8 mouse cellular contexts compared by ENCODE assay signal in the genomic region with DNA sequence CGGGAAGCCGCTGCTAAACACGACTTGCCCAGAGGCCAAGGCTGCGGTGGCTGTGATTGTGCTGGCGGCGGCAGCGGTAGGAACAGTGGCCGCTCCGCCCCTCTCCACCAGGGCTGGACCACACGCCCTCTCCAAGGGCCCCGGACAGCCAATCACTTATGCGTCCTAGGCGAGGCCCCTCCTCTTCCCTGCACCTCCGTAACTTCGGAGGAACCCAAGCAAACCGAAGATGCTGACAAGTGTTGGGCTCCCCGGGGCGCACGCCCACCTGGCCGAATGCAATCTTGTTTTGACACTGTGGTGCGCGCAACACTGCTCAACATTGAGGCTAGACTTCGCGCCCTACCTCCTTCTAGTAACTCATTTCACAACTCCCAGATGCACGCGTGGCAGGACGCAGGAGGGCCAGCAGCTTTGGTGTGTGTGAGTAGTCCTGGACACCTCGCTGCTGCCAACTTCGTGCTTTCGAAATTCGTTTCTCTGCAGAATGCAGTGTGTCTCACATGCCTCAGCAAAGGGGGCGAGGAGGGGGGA. TPM values are rescaled to one million over a fixed set of nuclear protein-coding genes. Genes with fewer than 3 reads are reported as not detected.
DNase-seq lines count a peak whose midpoint lies in the region; ATAC-seq and TF ChIP-seq lines count a peak whose summit lies in the region.

Gene Tll2 (minus strand): TSS at position 25 of the 534 bp plus-strand sequence.

- peaks cover 11% of the 10 kb centered on the region for H3K36me3 ChIP-seq in embryonic facial prominence, embryonic 10.5 days (replicated peaks)
- peaks cover 4% of the 10 kb centered on the region; the same call in 1 of the 2 replicates for H3K36me3 ChIP-seq in intestine, postnatal 0 days (ENCODE audit: control insufficient read depth, insufficient read depth)
- no peaks in the 10 kb centered on the region for H3K36me3 ChIP-seq in liver, embryonic 13.5 days
- peaks cover 6% of the 10 kb centered on the region for H3K36me3 ChIP-seq in myocyte (ENCODE audit: control insufficient read depth, insufficient read depth)

- TF ChIP-seq POLR2A in myocyte (IDR thresholded peaks at IDR 0.05; ENCODE audit: insufficient read length, low read depth), result no peak

- H3K4me3 ChIP-seq in embryonic facial prominence, embryonic 10.5 days, result peak within 1 kb of the TSS; percentile 62
- H3K4me3 ChIP-seq in intestine, postnatal 0 days (ENCODE audit: low read depth, low read length), result peak within 1 kb of the TSS; percentile 36
- H3K4me3 ChIP-seq in liver, embryonic 13.5 days (replicated peaks), result peak within 1 kb of the TSS; percentile 38
- H3K4me3 ChIP-seq in myocyte, result no peak within 1 kb of the TSS

- WGBS in embryonic facial prominence, embryonic 10.5 days, result 2% methylated on average over 32 of the region's 32 CpGs
- WGBS in intestine, postnatal 0 days, result 2% methylated on average over 32 of the region's 32 CpGs
- WGBS in liver, embryonic 13.5 days (ENCODE audit: insufficient replicate concordance), result 2% methylated on average over 32 of the region's 32 CpGs

- peak within 1 kb of the TSS; percentile 74 for H3K4me2 ChIP-seq in intestine, postnatal 0 days (replicated peaks; ENCODE audit: low read depth)
- H3K4me2 ChIP-seq in liver, embryonic 13.5 days, result peak within 1 kb of the TSS; percentile 54
- H3K4me2 ChIP-seq in myocyte (ENCODE audit: low read depth), result no peak within 1 kb of the TSS

- peak; percentile 9; the same call in 1 of the 2 replicates for TF ChIP-seq CTCF in intestine, postnatal 0 days (IDR thresholded peaks at IDR 0.05; ENCODE audit: low read depth)

- H3K9me3 ChIP-seq in embryonic facial prominence, embryonic 10.5 days, result no peaks in the 10 kb centered on the region
- no peaks in the 10 kb centered on the region for H3K9me3 ChIP-seq in intestine, postnatal 0 days (ENCODE audit: control insufficient read depth)
- no peaks in the 10 kb centered on the region for H3K9me3 ChIP-seq in liver, embryonic 13.5 days (replicated peaks)

- peak; percentile 17 to 21 for DNase-seq in cerebellum, postnatal 25 days
- no peak for DNase-seq in cerebellum, adult 8-10 months
- DNase-seq in embryonic facial prominence, embryonic 10.5 days (ENCODE audit: low spot score), result peak; percentile 85
- peak; percentile 31 for DNase-seq in heart, adult 8-10 months (ENCODE audit: low spot score)
- no peak for DNase-seq in liver, embryonic 13.5 days
- DNase-seq in testis, postnatal 10 days (ENCODE audit: low spot score), result peak; percentile 67

- no peaks in the 10 kb centered on the region for H3K79me2 ChIP-seq in myocyte (ENCODE audit: control insufficient read depth, insufficient read depth)

- peak; percentile 79 for ATAC-seq in intestine, postnatal 0 days
- peak; percentile 71 for ATAC-seq in liver, embryonic 13.5 days (ENCODE audit: low read depth)

- H3K9ac ChIP-seq in intestine, postnatal 0 days (ENCODE audit: low read depth, low read length), result no peak within 1 kb of the TSS
- H3K9ac ChIP-seq in liver, embryonic 13.5 days, result no peak within 1 kb of the TSS

- peaks cover 70% of the 10 kb centered on the region for H3K27me3 ChIP-seq in embryonic facial prominence, embryonic 10.5 days (replicated peaks; ENCODE audit: low read depth, poor library complexity, severe bottlenecking)
- peaks cover 26% of the 10 kb centered on the region for H3K27me3 ChIP-seq in intestine, postnatal 0 days (replicated peaks; ENCODE audit: control insufficient read depth, insufficient read depth, low read length)
- H3K27me3 ChIP-seq in liver, embryonic 13.5 days, result peaks cover 64% of the 10 kb centered on the region
- peaks cover 15% of the 10 kb centered on the region for H3K27me3 ChIP-seq in myocyte (ENCODE audit: control insufficient read depth, insufficient read depth, insufficient read length)

- H3K27ac ChIP-seq in embryonic facial prominence, embryonic 10.5 days (replicated peaks), result no peak within 1 kb of the TSS
- H3K27ac ChIP-seq in intestine, postnatal 0 days (ENCODE audit: low read depth, low read length), result no peak within 1 kb of the TSS
- no peak within 1 kb of the TSS for H3K27ac ChIP-seq in liver, embryonic 13.5 days

- H3ac ChIP-seq in myocyte (ENCODE audit: control insufficient read depth, insufficient read length), result no peak within 1 kb of the TSS

- peaks cover 19% of the 10 kb centered on the region for H3K4me1 ChIP-seq in embryonic facial prominence, embryonic 10.5 days
- 0 out of 2 replicates have a peak, but pooled peaks cover 12% of the 10 kb centered on the region for H3K4me1 ChIP-seq in intestine, postnatal 0 days (replicated peaks; ENCODE audit: control insufficient read depth, insufficient read depth, low read length)
- peaks cover 8% of the 10 kb centered on the region for H3K4me1 ChIP-seq in liver, embryonic 13.5 days (replicated peaks)

TF ChIP-seq in myocyte, 11 proteins besides CTCF, POLR2A, EP300 and RAD21:
- TF ChIP-seq TCF3 (IDR thresholded peaks at IDR 0.05; ENCODE audit: insufficient read length, low read depth), result no peak
- TF ChIP-seq MYOD1 (IDR thresholded peaks at IDR 0.05; ENCODE audit: control insufficient read depth in 1 of 3, insufficient read length in 2 of 3, low read depth in 2 of 3), result no peak
- TF ChIP-seq USF1 (IDR thresholded peaks at IDR 0.05; ENCODE audit: low read depth), result no peak
- no peak for TF ChIP-seq REST (IDR thresholded peaks at IDR 0.05; ENCODE audit: insufficient read depth, insufficient read length)
- no peak for TF ChIP-seq TCF12 (IDR thresholded peaks at IDR 0.05; ENCODE audit: insufficient read depth, poor library complexity, severe bottlenecking)
- no peak for TF ChIP-seq MAX (IDR thresholded peaks at IDR 0.05; ENCODE audit: low read depth)
- peak; percentile 52 for TF ChIP-seq POLR2AphosphoS2 (IDR thresholded peaks at IDR 0.05; ENCODE audit: insufficient read length, low read depth)

RNA-seq across cellular contexts. Expression of gene Tll2, which starts in this region (rescaled TPM):
- polyA plus RNA-seq in embryonic facial prominence, embryonic 10.5 days (2016; fragmentation: Nextera tagmentation; extraction: Ambion mirVana), result 0.10 and 0.26 TPM in 2 replicates
- total RNA-seq in heart, adult 8-10 months (2022), result 1 to 10 TPM in 1 of 4 experiments, under 1 TPM in 3; 0.12 to 1.0 (median 0.46) TPM
- polyA plus RNA-seq in intestine, postnatal 0 days (2015; fragmentation: Nextera tagmentation; extraction: Ambion mirVana), result 0.10 TPM in 2 replicates
- polyA plus RNA-seq in liver, embryonic 13.5 days (2015; fragmentation: Nextera tagmentation; extraction: Ambion mirVana), result 0.03 TPM in 1 of 2 replicates, not detected in the other
- not detected for polyA plus RNA-seq in myocyte (2012; fragmentation: generic; extraction: Trizol)

Comparison
In these comparisons a context has a peak if more than half of its experiments do, and no peak if none do; other contexts are left out.
1. DNase-seq: peak in cerebellum, postnatal 25 days (2 of 2), heart, adult 8-10 months (single experiment) and testis, postnatal 10 days (single experiment); none in cerebellum, adult 8-10 months (single experiment) and liver, embryonic 13.5 days (single experiment).
2. Peak in DNase-seq and H3K4me3 ChIP-seq in embryonic facial prominence, embryonic 10.5 days; RNA of the gene not detected or under 1 TPM.
3. Peak in ATAC-seq, H3K4me3 ChIP-seq and H3K4me2 ChIP-seq in intestine, postnatal 0 days; RNA of the gene not detected or under 1 TPM.
4. Peak in ATAC-seq, H3K4me3 ChIP-seq and H3K4me2 ChIP-seq in liver, embryonic 13.5 days; RNA of the gene not detected or under 1 TPM.